Mouse (Mus musculus) liver, embryonic 14.5 days (tissue): ENCODE results near the gene Srgap1. TPM values are rescaled to one million over a fixed set of nuclear protein-coding genes. Genes with fewer than 3 reads are reported as not detected.

Experiments used
- ATAC-seq: fragments of 200-750 bp; cut with Nextera tagmentation; 2 replicates; pipeline ENCODE4 v1.8.0; 2017; ENCODE audit warnings: moderate number of reproducible peaks, mild to moderate bottlenecking, moderate library complexity; ENCODE audit not compliant: insufficient read depth
- DNase-seq, 3 experiments: peaks; one replicate each; pipeline ENCODE4 v3.0.0-alpha.2; 2012 to 2013; ENCODE audit warnings: low read depth in 3 of 3, low spot score in 3 of 3
- H3K27ac ChIP-seq: fragments of 300-500 bp; sonication (generic); 2 replicates; pipeline ENCODE4 v1.5.1; 2014; ENCODE audit warnings: moderate library complexity, mild to moderate bottlenecking, control low read depth, inconsistent platforms
- H3K27me3 ChIP-seq: fragments of 300-500 bp; sonication (generic); 2 replicates; pipeline ENCODE4 v1.6.1; 2014; ENCODE audit warnings: mild to moderate bottlenecking, low read length, moderate library complexity; ENCODE audit not compliant: control insufficient read depth, insufficient read depth
- H3K36me3 ChIP-seq: fragments of 300-500 bp; sonication (generic); replicated peaks from 2 replicates; pipeline ENCODE4 v1.6.1; 2014; ENCODE audit warnings: low read depth; ENCODE audit not compliant: control insufficient read depth, insufficient read depth
- H3K4me1 ChIP-seq, 2 experiments: fragments of 200-500 bp in 1 of 2; fragments of 300-500 bp in 1 of 2; sonication (generic) in 1 of 2; replicated peaks; 2 replicates each; pipeline ENCODE4 v1.6.1; 2012 to 2014; ENCODE audit warnings: antibody characterized with exemption in 1 of 2, inconsistent platforms in 1 of 2, low read length in 1 of 2; ENCODE audit not compliant: control insufficient read depth in 2 of 2, insufficient read depth in 2 of 2
- H3K4me2 ChIP-seq: fragments of 300-500 bp; sonication (generic); 2 replicates; pipeline ENCODE4 v1.6.1; 2014; ENCODE audit warnings: low read depth, mild to moderate bottlenecking, control low read depth, moderate library complexity
- H3K4me3 ChIP-seq, 2 experiments: fragments of 200-500 bp in 1 of 2; fragments of 300-500 bp in 1 of 2; sonication (generic) in 1 of 2; 2 replicates each; pipeline ENCODE4 v1.5.1; 2012 to 2014; ENCODE audit warnings: low read depth in 2 of 2, low read length in 2 of 2, mild to moderate bottlenecking in 2 of 2, control low read depth in 1 of 2, inconsistent platforms in 1 of 2, moderate library complexity in 1 of 2; ENCODE audit not compliant: insufficient read depth in 1 of 2
- H3K9ac ChIP-seq: fragments of 300-500 bp; sonication (generic); replicated peaks from 2 replicates; pipeline ENCODE4 v1.6.1; 2014; ENCODE audit warnings: mild to moderate bottlenecking, control low read depth, moderate library complexity
- H3K9me3 ChIP-seq: fragments of 300-500 bp; sonication (generic); 2 replicates; pipeline ENCODE4 v1.6.1; 2016; ENCODE audit warnings: low read length, mixed read lengths; ENCODE audit not compliant: control insufficient read depth
- CTCF ChIP-seq: IDR thresholded peaks from 2 replicates; pipeline ENCODE4 v1.5.1; 2016; ENCODE audit warnings: antibody characterized with exemption, low read depth, control low read depth
- EP300 ChIP-seq: IDR thresholded peaks from 2 replicates; pipeline ENCODE4 v1.6.1; 2016; ENCODE audit warnings: antibody characterized with exemption, low read depth
- WGBS: fragments of 180-500 bp; shearing (Covaris S2); extraction: QIAGEN DNeasy Blood & Tissue Kit; methylation state at CpG from one replicate; pipeline ENCODE4 v1.1.7; 2014; ENCODE audit not compliant: insufficient replicate concordance; 5-methylcytosine and 5-hydroxymethylcytosine counted together
- polyA plus RNA-seq, 2 experiments: library from polyadenylated mRNA; depleted of rRNA in 1 of 2; stranded (reverse) in 1 of 2; unstranded in 1 of 2; fragments of >200 nt; fragmentation: Nextera tagmentation in 1 of 2; extraction: Ambion mirVana in 1 of 2; gene quantifications; 2 replicates each; pipeline versions ENCODE4 v1.2.1 to v1.2.3; 2012 to 2014

Gene Srgap1
- polyA plus RNA-seq, 2 experiments = 0.66 to 0.79 TPM

- DNase-seq (no peak), ATAC-seq (no peak)
- Histone ChIP-seq H3K9me3 (no peaks in the 10 kb centered on the region), H3K9ac (no peak overlapping the region), H3K36me3 (no peaks in the 10 kb centered on the region), H3K27ac (no peak overlapping the region), H3K4me1 (peaks cover 0 to 37% of the 10 kb centered on the region in 2 experiments; a peak in 2 of 4 replicates), H3K27me3 (no peaks in the 10 kb centered on the region), H3K4me2 (no peak overlapping the region), H3K4me3 (no peak overlapping the region)
- TF ChIP-seq EP300 (no peak), CTCF (no peak)
- 13% methylated on average over 6 of the region's 6 CpGs for WGBS
These were observed 41.6 kb downstream of the Srgap1 start for GRCm38 (mm10) chr10:122005560-122005959.

GRCm38 (mm10) chr10:122002930-122003329 is 44.2 kb downstream of the Srgap1 start:
- 31% methylated on average over 6 of the region's 6 CpGs for WGBS
- Histone ChIP-seq H3K4me1 (peaks cover 0 to 24% of the 10 kb centered on the region in 2 experiments; a peak in 2 of 4 replicates), H3K9ac (no peak overlapping the region), H3K4me2 (no peak overlapping the region), H3K36me3 (no peaks in the 10 kb centered on the region), H3K9me3 (no peaks in the 10 kb centered on the region), H3K27me3 (no peaks in the 10 kb centered on the region), H3K4me3 (no peak overlapping the region), H3K27ac (no peak overlapping the region)
- no peak for TF ChIP-seq EP300
- TF ChIP-seq CTCF = no peak
- DNase-seq (no peak), ATAC-seq (no peak)

GRCm38 (mm10) chr10:121998806-121999205 is 48.3 kb downstream of the Srgap1 start:
- Histone ChIP-seq H3K4me2 (no peak overlapping the region), H3K9me3 (no peaks in the 10 kb centered on the region), H3K27me3 (no peaks in the 10 kb centered on the region), H3K36me3 (no peaks in the 10 kb centered on the region), H3K9ac (no peak overlapping the region), H3K4me1 (peaks cover 0 to 8% of the 10 kb centered on the region in 2 experiments; a peak in 2 of 4 replicates), H3K4me3 (no peak overlapping the region), H3K27ac (no peak overlapping the region)
- DNase-seq (no peak), ATAC-seq (no peak)
- WGBS = 48% methylated on average over 7 of the region's 7 CpGs
- TF ChIP-seq EP300 = no peak
- TF ChIP-seq CTCF = no peak

- Histone ChIP-seq H3K27ac (no peak overlapping the region), H3K4me3 (no peak overlapping the region), H3K4me1 (no peaks in the 10 kb centered on the region; a peak in 1 of 4 replicates), H3K4me2 (no peak overlapping the region), H3K27me3 (no peaks in the 10 kb centered on the region), H3K9ac (no peak overlapping the region), H3K36me3 (no peaks in the 10 kb centered on the region), H3K9me3 (no peaks in the 10 kb centered on the region)
- TF ChIP-seq CTCF = no peak
- no peak for TF ChIP-seq EP300
- ATAC-seq (no peak), DNase-seq (no peak)
- 75% methylated on average over 4 of the region's 4 CpGs for WGBS
These were observed 50.6 kb downstream of the Srgap1 start for GRCm38 (mm10) chr10:121996500-121996899.

- no peak for TF ChIP-seq EP300
- TF ChIP-seq CTCF = no peak
- H3K27ac ChIP-seq = no peak overlapping the region
- H3K4me1 ChIP-seq = no peaks in the 10 kb centered on the region; a peak in 1 of 4 replicates
- no peaks in the 10 kb centered on the region for H3K36me3 ChIP-seq
- DNase-seq (no peak), ATAC-seq (no peak)
- H3K4me3 ChIP-seq = no peak overlapping the region
- H3K9me3 ChIP-seq = no peaks in the 10 kb centered on the region
- no peak overlapping the region for H3K4me2 ChIP-seq
- 71% methylated on average over 4 of the region's 4 CpGs for WGBS
- H3K27me3 ChIP-seq = no peaks in the 10 kb centered on the region
- no peak overlapping the region for H3K9ac ChIP-seq
These were observed 51.7 kb downstream of the Srgap1 start for GRCm38 (mm10) chr10:121995448-121995847.
